Mouse (Mus musculus) testis, adult 2 months (tissue): ENCODE measurements around the gene Slc19a1.

Source experiments
- CTCF ChIP-seq: fragments of 200-500 bp; IDR thresholded peaks from 2 replicates; pipeline ENCODE4 v1.5.1; 2012; ENCODE audit warnings: low read depth, mild to moderate bottlenecking, inconsistent platforms, low read length, moderate library complexity; ENCODE audit not compliant: control insufficient read depth, insufficient read depth, insufficient replicate concordance
- POLR2A ChIP-seq: fragments of 200-500 bp; IDR thresholded peaks from 2 replicates; pipeline ENCODE4 v1.6.1; 2012; ENCODE audit warnings: low read depth, mild to moderate bottlenecking, inconsistent platforms, low read length, moderate library complexity; ENCODE audit not compliant: control insufficient read depth

DNA sequence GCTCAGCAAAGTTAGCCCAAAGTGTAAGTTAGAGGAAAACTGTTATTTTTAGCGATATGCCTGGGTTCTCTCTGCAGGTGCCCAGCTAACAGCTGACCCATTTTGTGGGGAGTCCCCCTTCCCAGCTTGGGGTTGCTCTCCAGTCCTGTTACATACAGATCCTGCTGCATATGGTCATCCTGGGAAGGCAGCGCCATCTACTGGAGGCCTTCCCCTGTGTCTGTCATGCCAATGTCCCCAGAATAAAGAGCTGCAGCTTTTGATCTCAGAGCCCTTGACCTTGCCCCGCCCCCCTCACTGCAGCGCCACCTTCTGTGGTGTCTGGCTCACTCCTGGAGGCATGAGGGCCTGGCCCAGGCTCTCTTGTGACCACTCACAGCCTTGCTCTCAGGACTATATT, 38.0 kb downstream of the Slc19a1 start:
- TF ChIP-seq POLR2A (no peak), CTCF (peak; percentile 57; the same call in 1 of the 2 replicates)
